In genomic region chr3:87033357-87033756, GRCm38 (mm10) we compare ENCODE assay signal across 8 mouse cellular contexts. TPM values are rescaled to one million over a fixed set of nuclear protein-coding genes. Genes with fewer than 3 reads are reported as not detected.
DNase-seq lines count a peak whose midpoint lies in the region; ATAC-seq and TF ChIP-seq lines count a peak whose summit lies in the region.

No protein-coding gene starts in this region.

- no peaks in the 10 kb centered on the region for H3K4me1 ChIP-seq in forebrain, embryonic 14.5 days (ENCODE audit: control insufficient read depth, insufficient read depth, low read length)
- no peaks in the 10 kb centered on the region for H3K4me1 ChIP-seq in hindbrain, embryonic 15.5 days (replicated peaks)
- no peaks in the 10 kb centered on the region for H3K4me1 ChIP-seq in midbrain, postnatal 0 days (ENCODE audit: insufficient read depth, low read length)

- no peak overlapping the region for H3K4me3 ChIP-seq in forebrain, embryonic 14.5 days (ENCODE audit: low read depth, low read length)
- H3K4me3 ChIP-seq in hindbrain, embryonic 15.5 days, result no peak overlapping the region
- no peak overlapping the region for H3K4me3 ChIP-seq in left cerebral cortex, adult 2 months
- H3K4me3 ChIP-seq in midbrain, postnatal 0 days (ENCODE audit: low read depth, low read length), result no peak overlapping the region

- no peaks in the 10 kb centered on the region for H3K36me3 ChIP-seq in forebrain, embryonic 14.5 days (ENCODE audit: control insufficient read depth, insufficient read depth, low read length)
- no peaks in the 10 kb centered on the region for H3K36me3 ChIP-seq in hindbrain, embryonic 15.5 days
- H3K36me3 ChIP-seq in midbrain, postnatal 0 days (ENCODE audit: insufficient read depth, low read length), result no peaks in the 10 kb centered on the region
- no peaks in the 10 kb centered on the region; the same call in 1 of the 2 replicates for H3K36me3 ChIP-seq in splenic B cell, adult 2 months (ENCODE audit: control insufficient read depth, insufficient read depth, low read length, poor library complexity, severe bottlenecking)

- H3K4me2 ChIP-seq in forebrain, embryonic 14.5 days (ENCODE audit: low read length), result no peak overlapping the region
- H3K4me2 ChIP-seq in hindbrain, embryonic 15.5 days, result no peak overlapping the region
- no peak overlapping the region for H3K4me2 ChIP-seq in midbrain, postnatal 0 days (ENCODE audit: low read depth, low read length, poor library complexity, severe bottlenecking)

- peak; percentile 92 for TF ChIP-seq CTCF in left cerebral cortex, adult 2 months (IDR thresholded peaks at IDR 0.05)
- TF ChIP-seq CTCF in midbrain, postnatal 0 days (IDR thresholded peaks at IDR 0.05), result peak; percentile 95

- intact Hi-C loops in left cerebral cortex, adult 2 months (cut with DNase I), result loop anchor here (1.0 to 5.0 kb wide), 4 partner anchors 54 to 529 kb away; partner anchors contain the start of gene Kirrel

- H3K9me3 ChIP-seq in forebrain, embryonic 14.5 days (replicated peaks; ENCODE audit: control insufficient read depth, low read length), result no peaks in the 10 kb centered on the region
- no peaks in the 10 kb centered on the region for H3K9me3 ChIP-seq in hindbrain, embryonic 15.5 days
- no peaks in the 10 kb centered on the region for H3K9me3 ChIP-seq in midbrain, postnatal 0 days (ENCODE audit: low read length)

- H3K27ac ChIP-seq in forebrain, embryonic 14.5 days (ENCODE audit: low read depth, low read length), result no peak overlapping the region
- no peak overlapping the region for H3K27ac ChIP-seq in hindbrain, embryonic 15.5 days (replicated peaks)
- no peak overlapping the region for H3K27ac ChIP-seq in left cerebral cortex, adult 2 months
- H3K27ac ChIP-seq in midbrain, postnatal 0 days (ENCODE audit: low read depth, low read length), result no peak overlapping the region

- no peaks in the 10 kb centered on the region for H3K27me3 ChIP-seq in forebrain, embryonic 14.5 days (replicated peaks; ENCODE audit: control insufficient read depth, insufficient read depth, low read length)
- H3K27me3 ChIP-seq in hindbrain, embryonic 15.5 days, result no peaks in the 10 kb centered on the region
- no peaks in the 10 kb centered on the region for H3K27me3 ChIP-seq in midbrain, postnatal 0 days (ENCODE audit: insufficient read depth, low read length)
- no peaks in the 10 kb centered on the region for H3K27me3 ChIP-seq in splenic B cell, adult 2 months (ENCODE audit: control insufficient read depth, insufficient read depth, low read length, poor library complexity, severe bottlenecking)

- no peak for ATAC-seq in CD4-positive, CD25-positive, alpha-beta regulatory T cell, adult 4 months
- peak; percentile 52 for ATAC-seq in forebrain, embryonic 14.5 days
- ATAC-seq in hindbrain, embryonic 15.5 days (ENCODE audit: low FRiP score, low read depth), result peak; percentile 19; the same call in 1 of the 2 replicates
- ATAC-seq in midbrain, postnatal 0 days (ENCODE audit: low FRiP score), result no peak

- H3K9ac ChIP-seq in forebrain, embryonic 14.5 days (ENCODE audit: low read length), result no peak overlapping the region
- no peak overlapping the region for H3K9ac ChIP-seq in hindbrain, embryonic 15.5 days
- no peak overlapping the region for H3K9ac ChIP-seq in midbrain, postnatal 0 days (replicated peaks; ENCODE audit: low read length, poor library complexity, severe bottlenecking)

- DNase-seq in CD4-positive, CD25-positive, alpha-beta regulatory T cell, adult 2 months (ENCODE audit: low read depth, low spot score), result peak; percentile 76
- peak; percentile 63 for DNase-seq in c-Kit-positive CD71-negative TER-119-negative erythroid progenitor cells, embryonic 14.5 days (ENCODE audit: low read depth)
- peak; percentile 83 for DNase-seq in forebrain, embryonic 14.5 days (ENCODE audit: low spot score)
- DNase-seq in left cerebral cortex, adult 2 months (ENCODE audit: extremely low spot score in 1 of 2, low spot score in 2 of 2), result peak; percentile 68 to 80
- DNase-seq in midbrain, postnatal 0 days (ENCODE audit: low spot score), result peak; percentile 83
- peak; percentile 83 for DNase-seq in splenic B cell, adult 2 months (ENCODE audit: low read depth, low spot score)

- WGBS in forebrain, embryonic 14.5 days, result 21% methylated on average over 8 of the region's 8 CpGs
- WGBS in hindbrain, embryonic 15.5 days, result 21% methylated on average over 8 of the region's 8 CpGs
- 20% methylated on average over 8 of the region's 8 CpGs for WGBS in midbrain, postnatal 0 days

RNA-seq across cellular contexts. Expression of gene Cd1d1, which starts 34.1 kb away (rescaled TPM):
- polyA plus RNA-seq in CD4-positive, CD25-positive, alpha-beta regulatory T cell, adult 4 months (2017; shearing (Covaris generic)), result 100 to 1,000 TPM; 133 to 178 TPM
- polyA plus RNA-seq in forebrain, embryonic 14.5 days (2014; fragmentation: Nextera tagmentation; extraction: Ambion mirVana), result 35.7 and 38.5 TPM in 2 replicates
- 47.3 and 52.2 TPM in 2 replicates for polyA plus RNA-seq in hindbrain, embryonic 15.5 days (2015; fragmentation: Nextera tagmentation; extraction: Ambion mirVana)
- 1 to 10 TPM in 1 of 2 experiments, under 1 TPM in 1; 0.57 to 1.0 TPM for total RNA-seq in left cerebral cortex, adult 2 months (2021)
- 15.2 and 16.2 TPM in 2 replicates for total RNA-seq in midbrain, postnatal 0 days (2014; rRNA removed)
- polyA plus RNA-seq in midbrain, postnatal 0 days (2015; fragmentation: Nextera tagmentation; extraction: Ambion mirVana), result 17.4 and 21.3 TPM in 2 replicates

Comparison
In these comparisons a context has a peak if more than half of its experiments do, and no peak if none do; other contexts are left out.
1. ATAC-seq: peak in forebrain, embryonic 14.5 days (single experiment) and hindbrain, embryonic 15.5 days (single experiment); none in CD4-positive, CD25-positive, alpha-beta regulatory T cell, adult 4 months (single experiment) and midbrain, postnatal 0 days (single experiment).
2. Peak in every context shown above with its lines, with median percentiles within 50 percentile points of each other: DNase-seq.